Mouse (Mus musculus): ENCODE measurements around the gene Olig3. TPM values are rescaled to one million over a fixed set of nuclear protein-coding genes. Genes with fewer than 3 reads are reported as not detected.
A peak's percentile ranks its signal among the peaks of the same experiment; 100 is the strongest.

Gene Olig3
- total and polyA plus RNA-seq, 3 experiments, result not detected

DNA sequence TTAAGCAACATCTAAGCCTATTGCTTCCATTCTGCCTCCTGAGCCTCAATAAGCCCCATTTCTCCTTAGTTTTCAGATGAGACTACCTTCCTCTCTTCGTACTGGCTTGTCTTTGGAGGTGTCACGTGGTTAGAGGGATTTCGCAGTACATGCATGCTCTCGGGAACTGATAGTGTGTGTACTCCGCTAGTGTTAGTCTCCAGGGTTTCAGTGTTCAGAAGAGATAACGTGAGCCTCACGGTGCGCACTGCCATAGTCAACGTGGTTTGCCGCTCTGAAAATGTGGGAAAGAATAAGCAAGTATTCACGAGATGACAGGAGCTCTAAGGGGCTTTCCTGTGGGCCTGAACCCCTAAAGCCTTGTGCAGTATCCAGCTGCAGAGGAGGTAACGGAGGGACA is 41.1 kb downstream of the Olig3 start:
- no peak overlapping the region for H3K9ac ChIP-seq (ENCODE audit: insufficient read depth, low read depth)
- H3K36me3 ChIP-seq (replicated peaks in 1 of 2; ENCODE audit: control insufficient read depth in 1 of 2, insufficient read depth in 1 of 2, low read length in 1 of 2), result no peaks in the 10 kb centered on the region
- no peaks in the 10 kb centered on the region for H3K79me2 ChIP-seq (replicated peaks; ENCODE audit: control insufficient read depth, extremely low read depth, insufficient read depth, poor library complexity, severe bottlenecking)
- dilution Hi-C loops (cut with MboI; ENCODE audit: extremely low pct_ligation_motif_present, extremely low pct_unique_long_range_greater_than_20kb, low sequenced_read_pairs) (no loop called here), in situ Hi-C loops (cut with MboI; ENCODE audit: low pct_ligation_motif_present, low pct_unique_long_range_greater_than_20kb, low sequenced_read_pairs) (no loop called here)
- no peak for DNase-seq (ENCODE audit: extremely low read depth)
- H3K9me3 ChIP-seq (replicated peaks; ENCODE audit: low read length), result no peaks in the 10 kb centered on the region
- H3K4me2 ChIP-seq (ENCODE audit: insufficient read depth, low read depth, poor library complexity, severe bottlenecking), result peak overlapping the region; percentile 7; the same call in 1 of the 2 replicates
- no peaks in the 10 kb centered on the region for H3K27me3 ChIP-seq (replicated peaks)
- no peak overlapping the region for H3K4me3 ChIP-seq (replicated peaks in 1 of 3; ENCODE audit: low read depth in 2 of 3, low read length in 2 of 3, poor library complexity in 1 of 3)
- H3K4me1 ChIP-seq (ENCODE audit: control insufficient read depth in 1 of 2, insufficient read depth in 2 of 2), result peaks cover 14 to 24% of the 10 kb centered on the region in 2 experiments
- H3K27ac ChIP-seq (ENCODE audit: insufficient read depth, low read depth), result no peak overlapping the region
- no peak for TF ChIP-seq MEF2A (IDR thresholded peaks at IDR 0.05; ENCODE audit: borderline replicate concordance, low read depth, low read length)
- TF ChIP-seq JUN (IDR thresholded peaks at IDR 0.05; ENCODE audit: insufficient read depth, low read depth, low read length), result no peak
- TF ChIP-seq RAD21 (IDR thresholded peaks at IDR 0.05; ENCODE audit: low read depth, low read length), result no peak
- TF ChIP-seq CTCF (conservative IDR thresholded peaks at IDR 0.05 in 1 of 2, IDR thresholded peaks at IDR 0.05 in 1 of 2; ENCODE audit: low read depth in 2 of 2, low read length in 2 of 2), result no peak
- peak; percentile 28 for TF ChIP-seq USF1 (IDR thresholded peaks at IDR 0.05; ENCODE audit: low read depth, low read length)
- no peak for TF ChIP-seq HCFC1 (IDR thresholded peaks at IDR 0.05; ENCODE audit: low read depth, low read length)
- TF ChIP-seq ZNF384 (IDR thresholded peaks at IDR 0.05; ENCODE audit: low read depth, low read length), result no peak
- no peak for TF ChIP-seq POLR2AphosphoS2 (IDR thresholded peaks at IDR 0.05; ENCODE audit: low read depth, low read length)
- TF ChIP-seq SIN3A (IDR thresholded peaks at IDR 0.05; ENCODE audit: low read length), result no peak
- no peak for TF ChIP-seq PAX5 (IDR thresholded peaks at IDR 0.05; ENCODE audit: low read length)
- no peak for TF ChIP-seq MAZ (IDR thresholded peaks at IDR 0.05; ENCODE audit: low read depth, low read length)
- TF ChIP-seq CHD2 (IDR thresholded peaks at IDR 0.05; ENCODE audit: low read length), result no peak
- TF ChIP-seq MAX (IDR thresholded peaks at IDR 0.05; ENCODE audit: low read length), result peak; percentile 37
- TF ChIP-seq MXI1 (IDR thresholded peaks at IDR 0.05; ENCODE audit: low read depth, low read length), result no peak
- TF ChIP-seq KAT2A (IDR thresholded peaks at IDR 0.05; ENCODE audit: insufficient replicate concordance, low read length), result no peak
- no peak for TF ChIP-seq ELF1 (IDR thresholded peaks at IDR 0.05; ENCODE audit: low read depth, low read length)
- no peak for TF ChIP-seq SMC3 (IDR thresholded peaks at IDR 0.05; ENCODE audit: low read depth, low read length)
- no peak for TF ChIP-seq TCF12 (IDR thresholded peaks at IDR 0.05; ENCODE audit: low read depth, low read length)
- no peak for TF ChIP-seq GABPA (IDR thresholded peaks at IDR 0.05; ENCODE audit: insufficient replicate concordance, low read depth, low read length)
- TF ChIP-seq ZMIZ1 (IDR thresholded peaks at IDR 0.05; ENCODE audit: low read depth, low read length), result no peak
- TF ChIP-seq BHLHE40 (IDR thresholded peaks at IDR 0.05; ENCODE audit: low read depth, low read length), result 0 out of 2 replicates have a peak, but pooled peaks have one; percentile 21
- no peak for TF ChIP-seq MYC (IDR thresholded peaks at IDR 0.05; ENCODE audit: low read depth, low read length)
- no peak for TF ChIP-seq IRF4 (IDR thresholded peaks at IDR 0.05; ENCODE audit: low read depth, low read length)
- TF ChIP-seq JUND (conservative IDR thresholded peaks at IDR 0.05; ENCODE audit: low read depth, low read length), result no peak
- no peak for TF ChIP-seq NELFE (IDR thresholded peaks at IDR 0.05; ENCODE audit: low read depth, low read length)
- no peak for TF ChIP-seq POLR2A (IDR thresholded peaks at IDR 0.05; ENCODE audit: low read depth, low read length)
- no peak for TF ChIP-seq EP300 (IDR thresholded peaks at IDR 0.05; ENCODE audit: low read length)
- TF ChIP-seq USF2 (conservative IDR thresholded peaks at IDR 0.05; ENCODE audit: low read depth, low read length), result 0 out of 2 replicates have a peak, but pooled peaks have one; percentile 29
